Mouse (Mus musculus): Measurements from ENCODE around the gene Il13ra2. TPM values are rescaled to one million over a fixed set of nuclear protein-coding genes. Genes with fewer than 3 reads are reported as not detected.
A peak's percentile ranks its signal among the peaks of the same experiment; 100 is the strongest.
"Not testable (repeated sequence)": the region's sequence is repeated elsewhere in the genome, so short reads cannot be mapped to it uniquely, and the experiment has no call there.

Gene Il13ra2
- under 1 TPM; 0.24 to 0.38 TPM for total RNA-seq (2021)

DNA sequence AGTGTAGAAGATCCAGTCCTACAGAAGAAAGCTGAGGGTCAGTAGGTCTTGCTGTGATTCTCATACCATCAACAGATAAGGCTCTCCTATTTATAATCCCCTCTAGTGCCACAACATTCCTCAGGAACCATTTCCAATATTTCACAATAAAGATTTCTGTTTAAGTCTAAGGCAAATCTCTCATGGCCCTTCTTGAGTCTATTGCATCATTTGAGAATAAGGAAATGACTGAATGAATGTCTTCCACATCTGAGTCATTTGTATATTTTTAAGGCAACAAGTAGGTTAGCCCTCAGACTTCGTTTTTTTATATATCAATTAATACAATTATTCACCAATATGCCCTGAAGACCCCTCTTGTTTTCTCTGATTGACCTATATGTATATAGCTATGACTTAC lies at the start of gene Il13ra2:
Gene Il13ra2, minus strand, starts transcription at position 64 of the 400 bp plus-strand sequence.
- no peak for DNase-seq

- DNase-seq, result not testable (repeated sequence)
These were observed 24.6 kb upstream of the Il13ra2 start, which contains the start of gene Vmn1r239-ps for GRCm38 (mm10) chrX:147453610-147454009. Gene Vmn1r239-ps (minus strand): TSS chrX:147453710.

- no peak for DNase-seq
These were observed 14.4 kb upstream of the Il13ra2 start for GRCm38 (mm10) chrX:147443386-147443785.

DNA sequence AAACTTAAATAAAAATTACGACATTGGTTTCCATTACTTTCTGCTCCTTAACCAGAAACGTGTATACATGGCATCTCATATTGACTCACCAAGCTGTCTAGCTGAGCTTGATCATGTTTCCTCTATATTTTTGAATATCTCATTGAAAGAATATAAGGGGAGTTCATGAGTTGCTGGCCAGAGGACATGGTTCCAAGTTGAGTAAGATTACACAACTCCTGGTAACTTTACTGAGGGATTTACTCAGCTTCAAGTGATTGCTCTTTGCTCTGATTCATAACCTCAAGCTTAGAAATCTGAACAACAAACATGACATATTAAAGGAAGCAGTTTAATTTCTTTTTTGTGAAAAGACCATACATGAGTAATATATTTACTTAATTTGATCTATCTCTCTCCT lies 6.4 kb upstream of the Il13ra2 start:
- no peak for DNase-seq

DNA sequence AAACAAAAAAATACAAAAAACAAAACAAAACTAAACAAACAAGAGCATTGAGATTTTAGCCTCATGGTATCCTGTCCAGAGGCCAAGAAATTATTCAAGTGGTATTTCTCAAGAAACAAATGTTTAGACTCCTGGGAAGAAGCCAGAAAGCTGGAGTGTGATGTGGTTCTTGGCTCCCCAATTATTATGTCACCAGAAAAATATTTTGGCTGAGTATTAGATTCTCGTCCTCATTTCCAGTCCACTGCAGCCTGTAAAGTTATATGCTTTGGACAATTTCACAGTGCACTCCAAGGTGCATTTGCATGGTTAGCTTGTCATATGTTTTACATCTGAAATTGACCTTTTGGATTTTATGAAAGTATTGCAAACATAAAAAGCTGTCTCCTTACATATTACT lies 761 bp upstream of the Il13ra2 start:
- peak; percentile 9 for DNase-seq

- no peak for DNase-seq
These were observed 35.5 kb downstream of the Il13ra2 start for GRCm38 (mm10) chrX:147393446-147393845.

DNA sequence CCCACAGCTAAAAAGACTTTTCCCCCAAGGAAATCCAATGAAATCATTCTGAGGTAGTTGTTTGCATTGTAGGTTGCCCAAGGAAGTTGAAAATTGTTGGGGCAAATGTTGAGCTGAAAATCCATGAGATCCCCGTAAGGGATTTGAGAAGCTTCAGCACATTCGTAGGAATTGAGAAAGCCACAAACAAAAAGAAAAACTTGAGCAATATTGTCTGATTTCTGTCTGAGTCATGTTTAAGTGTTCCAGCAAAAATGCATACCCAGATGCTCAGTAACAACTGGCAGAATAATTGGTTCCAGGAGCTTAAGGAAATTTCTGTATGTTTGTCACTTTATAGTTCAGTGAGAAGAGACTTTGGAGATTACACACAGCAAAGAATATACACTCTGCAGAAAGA lies 79.8 kb downstream of the Il13ra2 start:
- DNase-seq, result no peak

Other genes starting within 250 kb of the Il13ra2 start
- not detected for gene Vmn1r239-ps, start 24.5 kb upstream of the Il13ra2 start, total RNA-seq (2021)
- 1 to 10 TPM; 6.2 to 6.3 TPM for gene Lrch2, start 124.9 kb upstream of the Il13ra2 start, total RNA-seq (2021)